Mouse (Mus musculus) embryonic fibroblast, embryonic 13.5 days (primary cell): ENCODE measurements around the gene Gm10318. TPM values are rescaled to one million over a fixed set of nuclear protein-coding genes. Genes with fewer than 3 reads are reported as not detected.

Experiments used
- H3K27ac ChIP-seq: 2 replicates; pipeline ENCODE4 v1.5.1; 2012; ENCODE audit warnings: low read length, control low read depth, inconsistent platforms; ENCODE audit not compliant: insufficient read depth
- H3K4me1 ChIP-seq: 2 replicates; pipeline ENCODE4 v1.6.1; 2011; ENCODE audit warnings: low read length; ENCODE audit not compliant: control insufficient read depth, insufficient read depth
- H3K4me3 ChIP-seq: 2 replicates; pipeline ENCODE4 v1.5.1; 2011; ENCODE audit warnings: mild to moderate bottlenecking, control low read depth, low read length; ENCODE audit not compliant: insufficient read depth
- CTCF ChIP-seq: IDR thresholded peaks from 2 replicates; pipeline ENCODE4 v1.5.1; 2011; ENCODE audit warnings: mild to moderate bottlenecking, control low read depth, low read length, moderate library complexity, borderline replicate concordance; ENCODE audit not compliant: insufficient read depth
- POLR2A ChIP-seq: IDR thresholded peaks from 2 replicates; pipeline ENCODE4 v1.6.1; 2011; ENCODE audit warnings: low read depth, mild to moderate bottlenecking, control low read depth, low read length, moderate library complexity
- polyA plus RNA-seq: library from polyadenylated mRNA; stranded (reverse); fragments of >200 nt; gene quantifications from 2 replicates; pipeline ENCODE4 v1.2.4, GENCODE M21; 2011; ENCODE audit warnings: low read depth; ENCODE audit not compliant: missing spikeins, insufficient read length

Gene Gm10318
- not detected in 2 replicates for polyA plus RNA-seq

GRCm38 (mm10) chr10:77852559-77852958 is at the start of gene Gm10318:
TSS of gene Gm10318 (plus strand) at chr10:77852859.
- Histone ChIP-seq H3K4me3 (no peak within 1 kb of the TSS), H3K27ac (no peak within 1 kb of the TSS), H3K4me1 (no peaks in the 10 kb centered on the region)
- TF ChIP-seq POLR2A (no peak), CTCF (no peak)

- Histone ChIP-seq H3K4me1 (no peaks in the 10 kb centered on the region), H3K27ac (no peak overlapping the region), H3K4me3 (no peak overlapping the region)
- TF ChIP-seq CTCF (no peak), POLR2A (no peak)
Measured at GRCm38 (mm10) chr10:77804095-77804494, 48.6 kb upstream of the Gm10318 start.

GRCm38 (mm10) chr10:77811743-77812142 is 40.9 kb upstream of the Gm10318 start, which contains the start of gene Gm9507:
TSS of gene Gm9507 (minus strand) at chr10:77811843.
- Histone ChIP-seq H3K27ac (no peak within 1 kb of the TSS), H3K4me1 (no peaks in the 10 kb centered on the region), H3K4me3 (no peak within 1 kb of the TSS)
- TF ChIP-seq POLR2A (no peak), CTCF (no peak)

GRCm38 (mm10) chr10:77814382-77814781 is 38.3 kb upstream of the Gm10318 start, which contains the start of gene Gm2696:
TSS of gene Gm2696 (plus strand) at chr10:77814682.
- Histone ChIP-seq H3K27ac (no peak within 1 kb of the TSS), H3K4me1 (no peaks in the 10 kb centered on the region), H3K4me3 (no peak within 1 kb of the TSS)
- TF ChIP-seq CTCF (no peak), POLR2A (no peak)

- H3K4me3 ChIP-seq: no peak overlapping the region
- TF ChIP-seq CTCF (peak; percentile 20; the same call in 1 of the 2 replicates), POLR2A (no peak)
- no peak overlapping the region for H3K27ac ChIP-seq
- no peaks in the 10 kb centered on the region for H3K4me1 ChIP-seq
Measured at GRCm38 (mm10) chr10:77815514-77815913, 37.1 kb upstream of the Gm10318 start.

- Histone ChIP-seq H3K4me1 (no peaks in the 10 kb centered on the region), H3K4me3 (no peak overlapping the region), H3K27ac (no peak overlapping the region)
- no peak for TF ChIP-seq POLR2A
- no peak for TF ChIP-seq CTCF
Measured at GRCm38 (mm10) chr10:77818523-77818922, 34.1 kb upstream of the Gm10318 start.

GRCm38 (mm10) chr10:77819203-77819602 is 33.5 kb upstream of the Gm10318 start:
- Histone ChIP-seq H3K4me1 (no peaks in the 10 kb centered on the region), H3K4me3 (no peak overlapping the region), H3K27ac (no peak overlapping the region)
- no peak for TF ChIP-seq POLR2A
- no peak for TF ChIP-seq CTCF

GRCm38 (mm10) chr10:77826951-77827350 is 25.7 kb upstream of the Gm10318 start, which contains the start of gene Krtap10-4:
TSS of gene Krtap10-4 (minus strand) at chr10:77827095.
- no peaks in the 10 kb centered on the region for H3K4me1 ChIP-seq

GRCm38 (mm10) chr10:77835647-77836046 is 17.0 kb upstream of the Gm10318 start, which contains the start of gene Krtap10-10:
TSS of gene Krtap10-10 (plus strand) at chr10:77835947.
- TF ChIP-seq CTCF (no peak), POLR2A (no peak)
- no peak within 1 kb of the TSS for H3K4me3 ChIP-seq
- no peak within 1 kb of the TSS for H3K27ac ChIP-seq
- no peaks in the 10 kb centered on the region for H3K4me1 ChIP-seq

More at GRCm38 (mm10) chr10:77826951-77827350, 25.7 kb upstream of the Gm10318 start, which contains the start of gene Krtap10-4:
- no peak within 1 kb of the TSS for H3K4me3 ChIP-seq
- H3K27ac ChIP-seq: no peak within 1 kb of the TSS
- TF ChIP-seq CTCF (no peak), POLR2A (no peak)

- H3K27ac ChIP-seq: no peak overlapping the region
- no peaks in the 10 kb centered on the region for H3K4me1 ChIP-seq
- no peak overlapping the region for H3K4me3 ChIP-seq
- TF ChIP-seq POLR2A: no peak
- TF ChIP-seq CTCF: no peak
Measured at GRCm38 (mm10) chr10:77839006-77839405, 13.7 kb upstream of the Gm10318 start.

GRCm38 (mm10) chr10:77846503-77846902 is 6.2 kb upstream of the Gm10318 start, which contains the start of gene Gm36176:
TSS of gene Gm36176 (plus strand) at chr10:77846803.
- no peak within 1 kb of the TSS for H3K27ac ChIP-seq
- H3K4me3 ChIP-seq: no peak within 1 kb of the TSS
- TF ChIP-seq POLR2A (no peak), CTCF (no peak)
- no peaks in the 10 kb centered on the region for H3K4me1 ChIP-seq
